Mouse (Mus musculus) stomach, embryonic 15.5 days (tissue): Measurements from ENCODE around the gene Slc30a7. TPM values are rescaled to one million over a fixed set of nuclear protein-coding genes. Genes with fewer than 3 reads are reported as not detected.
"Not testable (repeated sequence)": the region's sequence is repeated elsewhere in the genome, so short reads cannot be mapped to it uniquely, and the experiment has no call there.

Source experiments
- ATAC-seq: fragments of 200-750 bp; cut with Nextera tagmentation; 2 replicates; pipeline ENCODE4 v1.8.0; 2017; ENCODE audit warnings: low read depth, moderate number of reproducible peaks, moderate TSS enrichment; ENCODE audit not compliant: insufficient read depth, low FRiP score
- H3K27ac ChIP-seq: fragments of 300-500 bp; sonication (generic); 2 replicates; pipeline ENCODE4 v1.5.1; 2015; ENCODE audit warnings: mild to moderate bottlenecking, inconsistent platforms
- H3K27me3 ChIP-seq: fragments of 300-500 bp; sonication (generic); replicated peaks from 2 replicates; pipeline ENCODE4 v1.6.1; 2015; ENCODE audit warnings: inconsistent platforms
- H3K36me3 ChIP-seq: fragments of 300-500 bp; sonication (generic); 2 replicates; pipeline ENCODE4 v1.6.1; 2015; ENCODE audit warnings: inconsistent platforms
- H3K4me1 ChIP-seq: fragments of 300-500 bp; sonication (generic); 2 replicates; pipeline ENCODE4 v1.6.1; 2015; ENCODE audit warnings: inconsistent platforms
- H3K4me2 ChIP-seq: fragments of 300-500 bp; sonication (generic); 2 replicates; pipeline ENCODE4 v1.6.1; 2015; ENCODE audit warnings: mild to moderate bottlenecking, inconsistent platforms
- H3K4me3 ChIP-seq: fragments of 300-500 bp; sonication (generic); replicated peaks from 2 replicates; pipeline ENCODE4 v1.5.1; 2015; ENCODE audit warnings: inconsistent platforms
- H3K9ac ChIP-seq: fragments of 300-500 bp; sonication (generic); 2 replicates; pipeline ENCODE4 v1.6.1; 2015; ENCODE audit warnings: inconsistent platforms
- H3K9me3 ChIP-seq: fragments of 300-500 bp; sonication (generic); 2 replicates; pipeline ENCODE4 v1.6.1; 2016; ENCODE audit warnings: inconsistent platforms
- WGBS: fragments of 180-500 bp; shearing (Covaris S2); methylation state at CpG from one replicate; pipeline ENCODE4 v1.1.7; 2015; 5-methylcytosine and 5-hydroxymethylcytosine counted together
- polyA plus RNA-seq: library from polyadenylated mRNA; unstranded; fragments of >200 nt; fragmentation: Nextera tagmentation; extraction: Ambion mirVana; gene quantifications from 2 replicates; pipeline ENCODE4 v1.2.1, GENCODE M21; 2015

Slc30a7 gene
- polyA plus RNA-seq, 1 experiment from 2014 or later: 42.5 TPM

DNA sequence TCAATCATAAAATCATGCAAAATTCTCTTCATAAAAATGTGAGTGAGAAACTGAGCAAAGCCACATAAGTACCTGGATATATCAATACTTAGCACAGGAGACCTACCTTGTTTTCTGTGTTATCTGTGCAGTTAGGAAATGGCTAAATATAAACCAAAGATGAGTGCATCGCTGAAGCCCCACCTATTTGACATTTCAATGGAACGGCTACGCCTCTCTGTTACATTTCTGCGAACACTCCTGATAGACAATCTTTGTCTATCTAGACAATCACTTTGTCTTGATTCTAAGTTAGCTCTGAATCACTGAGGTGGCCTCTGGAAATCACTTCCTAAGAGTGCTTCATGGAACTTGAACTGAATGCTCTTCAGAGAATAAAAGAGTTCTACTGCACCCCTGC, 66.7 kb downstream of the Slc30a7 start:
- Histone ChIP-seq H3K4me3 (no peak overlapping the region), H3K4me1 (no peaks in the 10 kb centered on the region), H3K27ac (no peak overlapping the region), H3K4me2 (no peak overlapping the region), H3K36me3 (peaks cover 11% of the 10 kb centered on the region), H3K27me3 (no peaks in the 10 kb centered on the region), H3K9me3 (no peaks in the 10 kb centered on the region), H3K9ac (no peak overlapping the region)
- no peak for ATAC-seq
- 93% methylated on average over 4 of the region's 4 CpGs for WGBS

DNA sequence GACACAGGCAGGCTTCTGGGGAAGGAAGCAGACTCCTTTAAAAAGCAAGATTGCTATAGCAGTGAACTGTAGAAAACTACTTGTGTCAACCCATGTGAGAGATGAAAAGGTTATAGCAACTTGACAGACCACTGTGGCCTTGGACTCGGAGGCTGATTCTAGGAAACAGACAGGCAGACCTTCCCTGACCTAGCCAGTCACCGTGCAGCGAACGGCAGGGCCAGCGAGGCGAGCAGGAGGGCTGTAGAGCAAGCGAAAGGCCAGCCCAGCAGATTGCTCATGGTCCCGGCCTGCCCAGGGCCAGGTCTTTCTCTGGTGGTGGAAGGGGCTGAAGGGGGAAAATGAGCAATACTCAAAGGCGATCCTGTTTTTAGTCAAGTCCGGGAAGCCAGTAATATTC, 69.4 kb downstream of the Slc30a7 start:
- Histone ChIP-seq H3K9ac (no peak overlapping the region), H3K27me3 (no peaks in the 10 kb centered on the region), H3K9me3 (no peaks in the 10 kb centered on the region), H3K4me1 (no peaks in the 10 kb centered on the region), H3K4me3 (no peak overlapping the region), H3K27ac (no peak overlapping the region), H3K36me3 (peaks cover 6% of the 10 kb centered on the region), H3K4me2 (no peak overlapping the region)
- WGBS: 93% methylated on average over 10 of the region's 10 CpGs
- ATAC-seq: no peak

DNA sequence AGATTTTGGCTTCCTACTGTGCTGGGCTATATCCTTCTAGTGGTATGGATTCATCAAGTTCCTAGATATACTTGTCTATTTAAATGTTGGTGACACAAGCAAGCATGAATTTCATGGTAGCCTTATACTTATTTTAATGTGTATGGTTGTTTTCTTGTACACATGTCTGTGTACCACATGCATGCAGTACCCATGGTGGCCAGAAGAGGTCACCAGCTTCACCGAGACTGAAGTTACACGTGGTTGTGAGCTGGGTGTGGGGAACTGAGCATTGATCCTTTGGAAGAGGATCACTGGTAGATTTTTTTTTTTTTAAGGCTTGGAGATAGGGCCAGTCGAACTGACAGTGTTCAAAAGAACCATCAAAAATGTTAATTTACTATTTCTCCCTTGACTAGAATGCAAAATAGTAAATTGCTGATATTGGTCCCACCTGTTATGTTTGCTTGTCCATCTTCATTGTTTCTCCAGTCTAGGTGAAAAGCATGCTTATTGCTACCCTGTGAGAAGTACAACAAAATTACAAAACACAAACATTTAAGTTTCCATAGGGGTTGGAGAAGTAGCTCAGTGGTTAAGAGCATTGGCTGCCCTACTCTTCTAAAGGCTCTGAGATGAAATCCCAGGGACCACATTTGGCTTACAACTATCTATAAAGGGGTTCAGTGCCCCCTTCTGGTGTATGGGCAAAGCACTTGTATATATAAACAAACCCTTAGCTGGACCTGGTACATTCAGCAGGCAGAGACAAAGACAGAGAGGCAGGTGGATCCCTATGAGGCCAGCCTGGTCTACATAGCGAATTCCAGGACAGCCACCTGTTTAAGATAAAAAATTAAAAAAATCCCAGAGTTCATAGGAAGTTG, 70.2 kb downstream of the Slc30a7 start:
- H3K9me3 ChIP-seq: no peaks in the 10 kb centered on the region
- no peaks in the 10 kb centered on the region for H3K4me1 ChIP-seq
- 50% methylated on average over 4 of the region's 4 CpGs for WGBS
- H3K4me3 ChIP-seq: no peak overlapping the region
- no peaks in the 10 kb centered on the region for H3K27me3 ChIP-seq
- no peak overlapping the region for H3K27ac ChIP-seq
- ATAC-seq: no peak
- no peak overlapping the region for H3K9ac ChIP-seq
- no peak overlapping the region for H3K4me2 ChIP-seq
- H3K36me3 ChIP-seq: no peaks in the 10 kb centered on the region

DNA sequence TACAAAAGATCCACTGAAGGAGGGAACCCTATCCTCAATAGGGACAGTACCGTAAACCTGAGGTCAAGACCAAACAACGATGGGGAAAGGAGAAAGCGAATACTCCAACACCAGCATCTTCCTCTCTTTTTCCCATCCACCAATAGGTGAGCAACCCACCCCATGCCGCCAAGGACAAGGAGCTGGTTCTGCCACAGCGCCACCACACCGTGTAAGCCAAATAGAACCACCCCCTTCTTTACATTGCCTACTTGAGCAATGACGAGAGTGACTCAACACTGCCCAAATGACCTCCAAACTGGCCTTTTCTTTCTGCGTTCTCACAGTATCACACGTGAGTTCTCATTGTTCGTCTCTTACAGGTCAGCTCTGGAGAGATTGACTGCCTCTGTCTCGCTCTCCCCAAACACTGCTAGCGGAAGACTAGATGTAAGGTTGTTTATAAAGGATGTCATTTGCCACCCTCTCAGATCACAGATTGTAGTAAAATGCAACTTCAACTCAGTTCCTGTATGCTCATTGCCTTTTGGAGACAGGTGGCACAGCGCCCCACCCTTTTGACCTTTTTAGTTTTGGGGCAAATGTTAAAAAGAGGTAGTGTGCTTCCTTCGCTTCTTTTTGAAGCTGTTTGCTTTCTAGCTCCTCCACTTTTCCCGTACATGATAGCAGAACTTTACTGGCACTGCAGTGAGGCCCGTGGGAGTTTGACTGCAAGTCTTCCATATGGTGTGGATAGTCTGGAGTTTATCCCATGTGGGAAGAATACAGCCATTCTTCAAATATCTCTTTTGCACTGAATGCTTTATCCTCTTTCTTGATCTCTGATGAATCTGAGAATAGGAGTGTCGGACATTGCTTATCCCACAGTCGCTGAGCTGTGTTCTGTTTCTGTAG, 73.7 kb downstream of the Slc30a7 start:
- H3K4me2 ChIP-seq: no peak overlapping the region
- H3K4me3 ChIP-seq: no peak overlapping the region
- H3K9me3 ChIP-seq: no peaks in the 10 kb centered on the region
- peaks cover 3% of the 10 kb centered on the region; the same call in 1 of the 2 replicates for H3K36me3 ChIP-seq
- no peak overlapping the region for H3K9ac ChIP-seq
- H3K27me3 ChIP-seq: no peaks in the 10 kb centered on the region
- no peak overlapping the region for H3K27ac ChIP-seq
- WGBS: 81% methylated on average over 18 of the region's 18 CpGs
- ATAC-seq: no peak
- no peaks in the 10 kb centered on the region for H3K4me1 ChIP-seq

DNA sequence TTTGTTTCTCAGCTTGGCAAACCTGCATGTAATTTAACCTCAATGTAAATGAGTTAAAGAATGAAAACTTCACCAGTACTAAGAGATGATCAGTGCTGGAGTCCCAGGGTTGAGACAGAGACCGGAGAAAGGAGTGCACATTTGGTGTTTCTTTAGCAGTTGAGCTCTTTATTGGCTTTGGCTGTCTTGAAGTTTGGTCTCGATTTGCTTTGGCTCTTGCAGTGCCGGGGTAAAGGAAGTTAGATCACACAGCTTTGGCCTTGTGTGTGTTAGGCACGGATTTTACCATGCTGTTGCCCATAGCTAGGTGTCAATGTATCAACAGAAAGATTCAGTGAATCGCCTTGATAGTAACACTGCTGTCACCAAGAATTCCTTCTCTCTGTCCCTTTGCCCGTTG, 75.5 kb downstream of the Slc30a7 start:
- no peaks in the 10 kb centered on the region for H3K4me1 ChIP-seq
- no peak overlapping the region for H3K27ac ChIP-seq

DNA sequence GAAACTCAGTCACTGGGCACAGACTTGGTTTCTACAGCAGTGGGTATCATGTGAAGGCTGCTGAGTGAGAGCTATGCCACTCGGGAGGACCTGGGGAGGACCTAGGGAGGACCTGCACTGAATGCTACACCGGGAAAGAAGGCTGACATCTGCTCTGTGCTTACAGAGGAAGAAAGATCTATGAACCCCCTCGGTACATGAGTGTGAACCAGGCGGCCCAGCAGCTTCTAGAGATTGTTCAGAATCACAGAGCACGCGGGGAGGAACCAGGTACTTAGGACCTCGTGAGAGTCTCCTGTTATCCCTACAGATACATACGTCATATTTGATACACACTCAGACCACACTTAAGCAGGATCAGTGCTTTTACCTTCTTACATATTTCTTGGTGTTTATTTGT, 80.7 kb downstream of the Slc30a7 start:
- ATAC-seq: no peak
- WGBS: 90% methylated on average over 8 of the region's 8 CpGs
- no peak overlapping the region for H3K27ac ChIP-seq
- H3K27me3 ChIP-seq: no peaks in the 10 kb centered on the region
- no peak overlapping the region for H3K9ac ChIP-seq
- no peaks in the 10 kb centered on the region for H3K9me3 ChIP-seq
- H3K4me3 ChIP-seq: no peak overlapping the region
- H3K4me2 ChIP-seq: no peak overlapping the region
- H3K4me1 ChIP-seq: no peaks in the 10 kb centered on the region
- peaks cover 12% of the 10 kb centered on the region; the same call in 1 of the 2 replicates for H3K36me3 ChIP-seq

More for the DNA sequence above, 75.5 kb downstream of the Slc30a7 start:
- H3K4me3 ChIP-seq: no peak overlapping the region
- ATAC-seq: no peak
- H3K4me2 ChIP-seq: no peak overlapping the region
- H3K9ac ChIP-seq: no peak overlapping the region
- H3K36me3 ChIP-seq: peaks cover 7% of the 10 kb centered on the region; the same call in 1 of the 2 replicates
- 90% methylated on average over 6 of the region's 6 CpGs for WGBS
- no peaks in the 10 kb centered on the region for H3K9me3 ChIP-seq
- no peaks in the 10 kb centered on the region for H3K27me3 ChIP-seq

DNA sequence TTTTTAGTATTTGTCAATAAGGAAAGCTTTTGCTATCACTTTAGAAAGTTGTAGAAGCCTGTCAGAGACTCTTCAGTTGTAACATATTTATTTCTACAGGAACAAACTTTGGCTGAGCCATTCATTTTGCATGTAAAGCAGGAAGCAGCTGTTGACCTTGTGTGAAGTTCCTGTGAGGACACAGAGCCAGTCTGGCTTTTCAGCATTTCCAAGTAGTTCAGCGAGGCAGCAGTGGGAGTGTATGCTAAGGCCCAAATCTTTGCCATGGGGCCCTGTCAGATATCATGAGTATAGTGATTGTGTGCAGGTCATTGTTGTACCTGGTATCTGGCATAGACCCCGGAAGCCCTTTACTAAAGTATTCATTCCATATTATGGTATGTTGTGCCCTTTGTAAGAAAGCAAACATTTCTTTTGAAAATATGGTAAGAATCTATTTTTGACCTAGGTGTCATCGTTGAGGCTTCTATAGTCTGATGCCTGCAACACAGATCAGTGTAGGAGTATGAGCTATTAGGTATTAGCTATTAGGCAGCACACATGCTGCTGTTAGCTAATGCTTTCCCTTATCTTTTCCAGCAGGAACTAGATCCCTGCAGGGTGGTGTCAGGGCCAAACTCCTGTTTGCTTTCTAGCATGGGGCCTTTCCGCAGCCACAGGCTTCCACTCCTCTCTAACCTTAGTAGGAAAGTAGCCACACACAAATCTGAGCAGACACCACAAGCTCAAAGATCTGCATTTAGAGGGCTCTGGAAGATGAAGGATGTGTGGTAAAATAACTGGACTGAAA, 82.6 kb downstream of the Slc30a7 start:
- Histone ChIP-seq H3K27me3 (no peaks in the 10 kb centered on the region), H3K4me1 (no peaks in the 10 kb centered on the region), H3K4me2 (no peak overlapping the region), H3K4me3 (no peak overlapping the region), H3K9ac (no peak overlapping the region), H3K9me3 (no peaks in the 10 kb centered on the region), H3K36me3 (peaks cover 10% of the 10 kb centered on the region; the same call in 1 of the 2 replicates), H3K27ac (peak overlapping the region; percentile 48; the same call in 1 of the 2 replicates)
- ATAC-seq: peak; percentile 91
- WGBS: 76% methylated on average over 4 of the region's 4 CpGs

DNA sequence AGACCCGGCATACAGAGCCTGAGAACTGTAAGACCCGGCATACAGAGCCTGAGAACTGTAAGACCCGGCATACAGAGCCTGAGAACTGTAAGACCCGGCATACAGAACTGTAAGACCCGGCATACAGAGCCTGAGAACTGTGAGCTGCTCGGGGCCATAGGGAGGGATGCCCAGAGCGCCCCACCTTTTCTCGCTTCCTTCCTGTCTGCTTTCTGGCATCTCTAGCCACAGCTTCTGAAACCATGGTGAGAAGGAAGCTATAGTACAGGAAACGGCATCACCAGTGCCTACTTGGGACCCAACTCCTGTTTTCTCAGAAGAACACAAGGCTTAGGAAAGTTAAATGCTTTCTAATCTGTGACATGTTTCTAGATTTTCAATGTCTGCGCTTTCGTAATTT, 99.8 kb downstream of the Slc30a7 start:
- H3K27me3 ChIP-seq, ATAC-seq, H3K4me2 ChIP-seq, H3K4me1 ChIP-seq, H3K9ac ChIP-seq, H3K27ac ChIP-seq, H3K4me3 ChIP-seq, H3K36me3 ChIP-seq, H3K9me3 ChIP-seq: not testable (repeated sequence)
- WGBS: 96% methylated on average over 11 of the region's 11 CpGs

DNA sequence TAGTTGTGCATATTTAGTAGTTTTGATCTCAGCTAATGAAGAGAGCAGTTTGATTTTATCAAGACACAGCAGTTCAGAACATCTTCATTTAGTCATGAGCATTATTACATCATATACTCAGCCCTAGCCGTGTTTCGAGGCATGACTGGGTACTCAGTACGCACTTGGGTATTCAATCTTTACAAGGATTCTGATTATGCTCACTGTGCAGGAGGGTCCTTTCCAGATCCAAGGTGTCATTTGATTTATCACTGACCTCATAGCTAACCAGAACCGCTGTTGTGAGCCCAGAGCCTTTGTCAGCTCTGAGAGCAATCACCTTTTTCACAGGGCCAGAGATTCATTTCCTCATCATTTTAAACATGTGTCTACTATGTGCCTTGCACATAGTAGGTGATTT, 101.6 kb downstream of the Slc30a7 start:
- Histone ChIP-seq H3K27me3 (no peaks in the 10 kb centered on the region), H3K27ac (no peak overlapping the region), H3K9ac (no peak overlapping the region), H3K4me2 (no peak overlapping the region), H3K4me1 (no peaks in the 10 kb centered on the region), H3K4me3 (no peak overlapping the region), H3K36me3 (0 out of 2 replicates have a peak, but pooled peaks cover 5% of the 10 kb centered on the region), H3K9me3 (no peaks in the 10 kb centered on the region)
- 93% methylated on average over 4 of the region's 4 CpGs for WGBS
- no peak for ATAC-seq

DNA sequence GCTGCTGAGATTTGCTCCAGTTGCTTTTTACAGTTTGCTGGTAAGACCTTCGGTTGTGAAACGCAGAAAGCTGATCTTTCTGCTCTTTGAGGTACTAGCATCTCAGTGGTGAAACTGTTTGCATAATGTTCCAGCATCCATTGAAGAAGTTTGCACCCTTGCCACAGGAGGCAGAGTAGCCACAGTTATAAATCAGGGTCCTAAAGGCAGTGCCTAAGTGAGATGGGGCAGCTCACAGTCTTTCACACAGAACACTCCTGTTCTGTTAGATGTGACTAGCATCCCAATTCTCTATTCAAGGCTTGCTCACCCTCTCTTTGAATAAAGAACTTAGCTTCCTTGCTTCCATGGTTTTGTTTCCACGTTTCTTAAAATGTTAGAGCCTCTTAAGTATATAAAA, 102.1 kb downstream of the Slc30a7 start:
- Histone ChIP-seq H3K36me3 (0 out of 2 replicates have a peak, but pooled peaks cover 5% of the 10 kb centered on the region), H3K4me1 (no peaks in the 10 kb centered on the region), H3K9me3 (no peaks in the 10 kb centered on the region), H3K27me3 (no peaks in the 10 kb centered on the region), H3K27ac (no peak overlapping the region), H3K4me2 (no peak overlapping the region), H3K9ac (no peak overlapping the region), H3K4me3 (no peak overlapping the region)
- 91% methylated on average over 3 of the region's 3 CpGs for WGBS
- ATAC-seq: no peak

DNA sequence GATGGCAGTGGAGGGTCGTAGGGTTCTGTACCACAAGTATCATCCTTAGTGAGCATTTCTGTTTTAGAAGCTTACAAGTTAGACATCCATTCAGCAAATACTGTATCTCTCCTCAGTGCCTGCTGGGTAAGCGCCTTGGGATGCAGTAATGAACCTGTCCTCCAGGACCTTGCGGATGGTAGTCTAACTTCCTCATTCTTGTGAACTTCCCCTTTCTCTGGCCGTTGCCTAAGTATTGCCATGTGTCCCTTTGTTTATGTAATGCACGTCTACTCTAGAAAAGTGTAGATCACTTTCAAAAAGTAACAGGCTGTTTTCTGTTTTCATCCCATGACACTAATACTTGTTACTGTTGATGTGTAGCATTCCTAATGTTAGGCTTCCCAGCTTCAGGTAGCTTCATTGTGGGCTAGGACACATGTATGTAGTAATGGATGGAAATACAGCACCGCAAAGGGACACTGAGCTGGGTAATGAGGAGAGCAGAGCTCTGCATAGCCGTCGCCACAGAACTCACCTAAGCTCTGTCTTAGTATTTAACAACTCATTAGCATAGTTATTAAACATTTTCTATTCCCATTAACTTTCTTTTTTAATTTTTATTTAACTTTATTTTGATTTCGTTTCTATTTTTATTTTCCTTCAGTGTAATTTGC, 104.8 kb downstream of the Slc30a7 start:
- H3K9ac ChIP-seq: no peak overlapping the region
- H3K27ac ChIP-seq: no peak overlapping the region
- no peaks in the 10 kb centered on the region for H3K9me3 ChIP-seq
- H3K4me2 ChIP-seq: no peak overlapping the region
- ATAC-seq: no peak; the same call in 1 of the 2 replicates
- 79% methylated on average over 9 of the region's 9 CpGs for WGBS
- 0 out of 2 replicates have a peak, but pooled peaks cover 4% of the 10 kb centered on the region for H3K36me3 ChIP-seq
- H3K4me3 ChIP-seq: no peak overlapping the region
- no peaks in the 10 kb centered on the region for H3K4me1 ChIP-seq
- H3K27me3 ChIP-seq: no peaks in the 10 kb centered on the region
